Mouse (Mus musculus): Measurements from ENCODE around the gene Traf1.
A peak's percentile ranks its signal among the peaks of the same experiment; 100 is the strongest.

The Traf1 gene

GRCm38 (mm10) chr2:34961481-34962036, at the start of gene Traf1:
Gene Traf1, minus strand, starts transcription at chr2:34961772.
- DNase-seq (ENCODE audit: low read depth, low spot score), result peak; percentile 78

- no peak for DNase-seq (ENCODE audit: low read depth, low spot score)
Measured at GRCm38 (mm10) chr2:34998956-34999355, 37.4 kb upstream of the Traf1 start.

GRCm38 (mm10) chr2:34996506-34996905, 34.9 kb upstream of the Traf1 start:
- no peak for DNase-seq (ENCODE audit: low read depth, low spot score)

GRCm38 (mm10) chr2:34993696-34994356, 32.3 kb upstream of the Traf1 start:
- DNase-seq (ENCODE audit: low read depth, low spot score), result no peak

GRCm38 (mm10) chr2:34992729-34993695, 31.4 kb upstream of the Traf1 start:
- no peak for DNase-seq (ENCODE audit: low read depth, low spot score)

GRCm38 (mm10) chr2:34991966-34992365, 30.4 kb upstream of the Traf1 start:
- DNase-seq (ENCODE audit: low read depth, low spot score), result no peak

GRCm38 (mm10) chr2:34989749-34990148, 28.2 kb upstream of the Traf1 start:
- no peak for DNase-seq (ENCODE audit: low read depth, low spot score)

GRCm38 (mm10) chr2:34987595-34987994, 26.0 kb upstream of the Traf1 start:
- DNase-seq (ENCODE audit: low read depth, low spot score), result peak; percentile 40

- no peak for DNase-seq (ENCODE audit: low read depth, low spot score)
Measured at GRCm38 (mm10) chr2:34984885-34985284, 23.3 kb upstream of the Traf1 start.

GRCm38 (mm10) chr2:34982906-34983698, 21.5 kb upstream of the Traf1 start:
- DNase-seq (ENCODE audit: low read depth, low spot score), result no peak

- peak; percentile 31 for DNase-seq (ENCODE audit: low read depth, low spot score)
Measured at GRCm38 (mm10) chr2:34982096-34982724, 20.6 kb upstream of the Traf1 start.

- peak; percentile 27 for DNase-seq (ENCODE audit: low read depth, low spot score)
Measured at GRCm38 (mm10) chr2:34979459-34980011, 18.0 kb upstream of the Traf1 start.

GRCm38 (mm10) chr2:34978226-34978625, 16.7 kb upstream of the Traf1 start:
- no peak for DNase-seq (ENCODE audit: low read depth, low spot score)

- peak; percentile 64 for DNase-seq (ENCODE audit: low read depth, low spot score)
Measured at GRCm38 (mm10) chr2:34976945-34977658, 15.5 kb upstream of the Traf1 start.

- peak; percentile 62 for DNase-seq (ENCODE audit: low read depth, low spot score)
Measured at GRCm38 (mm10) chr2:34976447-34976846, 14.9 kb upstream of the Traf1 start.

- no peak for DNase-seq (ENCODE audit: low read depth, low spot score)
Measured at GRCm38 (mm10) chr2:34973087-34973486, 11.5 kb upstream of the Traf1 start.

- no peak for DNase-seq (ENCODE audit: low read depth, low spot score)
Measured at GRCm38 (mm10) chr2:34971080-34971888, 9.7 kb upstream of the Traf1 start.

- DNase-seq (ENCODE audit: low read depth, low spot score), result peak; percentile 80
Measured at GRCm38 (mm10) chr2:34970092-34970750, 8.6 kb upstream of the Traf1 start.

GRCm38 (mm10) chr2:34969166-34969565, 7.6 kb upstream of the Traf1 start:
- DNase-seq (ENCODE audit: low read depth, low spot score), result no peak

All from CD4-positive, CD25-positive, alpha-beta regulatory T cell, adult 2 months (primary cell).